Mouse (Mus musculus): Measurements from ENCODE around the gene Fam8a1. TPM values are rescaled to one million over a fixed set of nuclear protein-coding genes. Genes with fewer than 3 reads are reported as not detected.

The Fam8a1 gene
- polyA plus RNA-seq, 1 experiment from 2014 or later: 7.4 TPM

GRCm38 (mm10) chr13:46721009-46721408 lies 51.7 kb downstream of the Fam8a1 start:
- H3K9ac ChIP-seq (ENCODE audit: low read length): no peak overlapping the region
- H3K4me1 ChIP-seq (ENCODE audit: control insufficient read depth, insufficient read depth, low read length): peaks cover 17% of the 10 kb centered on the region

GRCm38 (mm10) chr13:46724371-46724770 lies 55.0 kb downstream of the Fam8a1 start:
- no peak for ATAC-seq (ENCODE audit: insufficient read depth, low FRiP score)
- Histone ChIP-seq H3K9me3 (replicated peaks; ENCODE audit: control insufficient read depth, low read length) (no peaks in the 10 kb centered on the region), H3K27me3 (ENCODE audit: control insufficient read depth, insufficient read depth, low read length) (no peaks in the 10 kb centered on the region), H3K4me1 (ENCODE audit: control insufficient read depth, insufficient read depth, low read length) (peaks cover 14% of the 10 kb centered on the region), H3K4me2 (ENCODE audit: low read depth, low read length) (0 out of 2 replicates have a peak overlapping the region, but pooled peaks have one; percentile 40), H3K27ac (ENCODE audit: low read length) (no peak overlapping the region), H3K4me3 (replicated peaks; ENCODE audit: low read length) (no peak overlapping the region), H3K9ac (ENCODE audit: low read length) (no peak overlapping the region), H3K36me3 (ENCODE audit: control insufficient read depth, insufficient read depth, low read length) (no peaks in the 10 kb centered on the region)

More at GRCm38 (mm10) chr13:46721009-46721408, 51.7 kb downstream of the Fam8a1 start:
- H3K4me2 ChIP-seq (ENCODE audit: low read depth, low read length): no peak overlapping the region
- no peaks in the 10 kb centered on the region for H3K27me3 ChIP-seq (ENCODE audit: control insufficient read depth, insufficient read depth, low read length)
- H3K36me3 ChIP-seq (ENCODE audit: control insufficient read depth, insufficient read depth, low read length): no peaks in the 10 kb centered on the region
- H3K27ac ChIP-seq (ENCODE audit: low read length): no peak overlapping the region
- no peak overlapping the region for H3K4me3 ChIP-seq (replicated peaks; ENCODE audit: low read length)
- H3K9me3 ChIP-seq (replicated peaks; ENCODE audit: control insufficient read depth, low read length): no peaks in the 10 kb centered on the region
- no peak for ATAC-seq (ENCODE audit: insufficient read depth, low FRiP score)

GRCm38 (mm10) chr13:46725227-46725626 lies 55.9 kb downstream of the Fam8a1 start:
- H3K9ac ChIP-seq (ENCODE audit: low read length): 0 out of 2 replicates have a peak overlapping the region, but pooled peaks have one; percentile 38

GRCm38 (mm10) chr13:46726288-46727037 lies 57.1 kb downstream of the Fam8a1 start:
- Histone ChIP-seq H3K4me2 (ENCODE audit: low read depth, low read length) (peak overlapping the region; percentile 56), H3K9me3 (replicated peaks; ENCODE audit: control insufficient read depth, low read length) (no peaks in the 10 kb centered on the region), H3K4me1 (ENCODE audit: control insufficient read depth, insufficient read depth, low read length) (peaks cover 14% of the 10 kb centered on the region), H3K4me3 (replicated peaks; ENCODE audit: low read length) (peak overlapping the region; percentile 97), H3K9ac (ENCODE audit: low read length) (peak overlapping the region; percentile 96), H3K36me3 (ENCODE audit: control insufficient read depth, insufficient read depth, low read length) (no peaks in the 10 kb centered on the region), H3K27ac (ENCODE audit: low read length) (peak overlapping the region; percentile 97), H3K27me3 (ENCODE audit: control insufficient read depth, insufficient read depth, low read length) (no peaks in the 10 kb centered on the region)
- under 1% methylated on average over 30 of the region's 30 CpGs for WGBS
- ATAC-seq (ENCODE audit: insufficient read depth, low FRiP score): no peak

More at GRCm38 (mm10) chr13:46725227-46725626, 55.9 kb downstream of the Fam8a1 start:
- Histone ChIP-seq H3K4me2 (ENCODE audit: low read depth, low read length) (peak overlapping the region; percentile 40), H3K36me3 (ENCODE audit: control insufficient read depth, insufficient read depth, low read length) (no peaks in the 10 kb centered on the region), H3K4me1 (ENCODE audit: control insufficient read depth, insufficient read depth, low read length) (peaks cover 14% of the 10 kb centered on the region), H3K27ac (ENCODE audit: low read length) (no peak overlapping the region), H3K27me3 (ENCODE audit: control insufficient read depth, insufficient read depth, low read length) (no peaks in the 10 kb centered on the region), H3K9me3 (replicated peaks; ENCODE audit: control insufficient read depth, low read length) (no peaks in the 10 kb centered on the region), H3K4me3 (replicated peaks; ENCODE audit: low read length) (peak overlapping the region; percentile 6; the same call in 1 of the 2 replicates)
- 24% methylated on average over 2 of the region's 2 CpGs for WGBS
- no peak for ATAC-seq (ENCODE audit: insufficient read depth, low FRiP score)

- Histone ChIP-seq H3K27me3 (ENCODE audit: control insufficient read depth, insufficient read depth, low read length) (no peaks in the 10 kb centered on the region), H3K4me1 (ENCODE audit: control insufficient read depth, insufficient read depth, low read length) (peaks cover 14% of the 10 kb centered on the region), H3K9me3 (replicated peaks; ENCODE audit: control insufficient read depth, low read length) (no peaks in the 10 kb centered on the region), H3K9ac (ENCODE audit: low read length) (peak overlapping the region; percentile 96), H3K27ac (ENCODE audit: low read length) (peak overlapping the region; percentile 97), H3K4me3 (replicated peaks; ENCODE audit: low read length) (peak overlapping the region; percentile 97), H3K4me2 (ENCODE audit: low read depth, low read length) (peak overlapping the region; percentile 56), H3K36me3 (ENCODE audit: control insufficient read depth, insufficient read depth, low read length) (no peaks in the 10 kb centered on the region)
- ATAC-seq (ENCODE audit: insufficient read depth, low FRiP score): peak; percentile 85
- WGBS: under 1% methylated on average over 85 of the region's 85 CpGs
These were observed 57.9 kb downstream of the Fam8a1 start for GRCm38 (mm10) chr13:46727038-46727836.

Other genes starting within 250 kb of the Fam8a1 start
- 12.5 and 18.3 TPM in 2 replicates for gene Cap2, start 167.7 kb upstream of the Fam8a1 start, polyA plus RNA-seq (2015; fragmentation: Nextera tagmentation; extraction: Ambion mirVana)
- 16.9 and 18.5 TPM in 2 replicates for gene Nup153, start 58.4 kb downstream of the Fam8a1 start, polyA plus RNA-seq (2015; fragmentation: Nextera tagmentation; extraction: Ambion mirVana)